Mouse (Mus musculus) CH12.LX (cell line): ENCODE data around the gene Fbxo42. TPM values are rescaled to one million over a fixed set of nuclear protein-coding genes. Genes with fewer than 3 reads are reported as not detected.

Experiments used
- DNase-seq: peaks from one replicate; pipeline ENCODE4 v3.0.0-alpha.2; 2013; ENCODE audit errors: extremely low read depth
- H3K27ac ChIP-seq: 2 replicates; pipeline ENCODE4 v1.5.1; 2012; ENCODE audit warnings: low read depth, mild to moderate bottlenecking, control low read depth, moderate library complexity; ENCODE audit not compliant: insufficient read depth
- H3K27me3 ChIP-seq: replicated peaks from 2 replicates; pipeline ENCODE3; 2012; ENCODE audit warnings: inconsistent platforms
- H3K36me3 ChIP-seq, 2 experiments: replicated peaks in 1 of 2; 2 replicates each; pipeline versions ENCODE3 to v1.6.1; 2012; ENCODE audit warnings: inconsistent platforms in 1 of 2, low read length in 1 of 2, mild to moderate bottlenecking in 1 of 2, mixed read lengths in 1 of 2, moderate library complexity in 1 of 2; ENCODE audit not compliant: control insufficient read depth in 1 of 2, insufficient read depth in 1 of 2
- H3K4me1 ChIP-seq, 2 experiments: 2 replicates each; pipeline ENCODE4 v1.6.1; 2012; ENCODE audit warnings: inconsistent platforms in 1 of 2, moderate library complexity in 1 of 2; ENCODE audit not compliant: insufficient read depth in 2 of 2, control insufficient read depth in 1 of 2
- H3K4me2 ChIP-seq: 2 replicates; pipeline ENCODE4 v1.6.1; 2012; ENCODE audit warnings: low read depth, mild to moderate bottlenecking, control low read depth; ENCODE audit not compliant: poor library complexity, insufficient read depth, severe bottlenecking
- H3K4me3 ChIP-seq, 3 experiments: fragments of 150-350 bp in 1 of 3; sonication (generic) in 1 of 3; replicated peaks in 1 of 3; 2 replicates each; pipeline versions ENCODE3 to v1.5.1; 2011 to 2012; ENCODE audit warnings: low read depth in 2 of 3, low read length in 2 of 3, mild to moderate bottlenecking in 2 of 3, moderate library complexity in 2 of 3, control low read depth in 1 of 3, improper control_type of control experiment in 1 of 3, inconsistent platforms in 1 of 3, mixed read lengths in 1 of 3; ENCODE audit not compliant: poor library complexity in 1 of 3
- H3K79me2 ChIP-seq: replicated peaks from 2 replicates; pipeline ENCODE4 v1.6.1; 2012; ENCODE audit warnings: mild to moderate bottlenecking, moderate library complexity; ENCODE audit not compliant: control insufficient read depth, poor library complexity, insufficient read depth, severe bottlenecking; ENCODE audit errors: extremely low read depth
- H3K9ac ChIP-seq: 2 replicates; pipeline ENCODE4 v1.6.1; 2012; ENCODE audit warnings: low read depth, mild to moderate bottlenecking, control low read depth, moderate library complexity; ENCODE audit not compliant: insufficient read depth
- H3K9me3 ChIP-seq: replicated peaks from 2 replicates; pipeline ENCODE3; 2012; ENCODE audit warnings: low read length, inconsistent platforms, mixed read lengths
- E2F4 ChIP-seq: IDR thresholded peaks from 2 replicates; pipeline ENCODE4 v1.6.1; 2011; ENCODE audit warnings: low read depth, low read length, improper control_type of control experiment; ENCODE audit not compliant: insufficient replicate concordance
- GABPA ChIP-seq: IDR thresholded peaks from 2 replicates; pipeline ENCODE4 v1.6.1; 2012; ENCODE audit warnings: low read depth, low read length, improper control_type of control experiment, inconsistent platforms; ENCODE audit not compliant: insufficient replicate concordance
- IRF4 ChIP-seq: IDR thresholded peaks from 2 replicates; pipeline ENCODE4 v1.6.1; 2014; ENCODE audit warnings: low read depth, mild to moderate bottlenecking, inconsistent platforms, low read length, improper control_type of control experiment
- JUND ChIP-seq: conservative IDR thresholded peaks from 2 replicates; pipeline ENCODE4 v1.6.1; 2011; ENCODE audit warnings: low read depth, low read length, improper control_type of control experiment
- MAFK ChIP-seq: IDR thresholded peaks from 2 replicates; pipeline ENCODE4 v1.6.1; 2011; ENCODE audit warnings: low read length, improper control_type of control experiment; ENCODE audit not compliant: insufficient replicate concordance
- MAZ ChIP-seq: IDR thresholded peaks from 2 replicates; pipeline ENCODE4 v1.6.1; 2012; ENCODE audit warnings: low read depth, mild to moderate bottlenecking, inconsistent platforms, low read length, improper control_type of control experiment, moderate library complexity
- MEF2A ChIP-seq: IDR thresholded peaks from 2 replicates; pipeline ENCODE4 v1.6.1; 2014; ENCODE audit warnings: low read depth, mild to moderate bottlenecking, inconsistent platforms, low read length, improper control_type of control experiment, borderline replicate concordance
- MXI1 ChIP-seq: IDR thresholded peaks from 2 replicates; pipeline ENCODE4 v1.6.1; 2011; ENCODE audit warnings: mild to moderate bottlenecking, low read depth, low read length, improper control_type of control experiment
- NRF1 ChIP-seq: IDR thresholded peaks from 2 replicates; pipeline ENCODE4 v1.6.1; 2014; ENCODE audit warnings: low read depth, mild to moderate bottlenecking, inconsistent platforms, low read length, improper control_type of control experiment, moderate library complexity
- POLR2A ChIP-seq: IDR thresholded peaks from 2 replicates; pipeline ENCODE4 v1.6.1; 2011; ENCODE audit warnings: low read depth, mild to moderate bottlenecking, improper control_type of control experiment, low read length
- RAD21 ChIP-seq: IDR thresholded peaks from 2 replicates; pipeline ENCODE4 v1.6.1; 2011; ENCODE audit warnings: low read depth, mild to moderate bottlenecking, low read length, improper control_type of control experiment, moderate library complexity
- RCOR1 ChIP-seq: conservative IDR thresholded peaks from 2 replicates; pipeline ENCODE4 v1.6.1; 2012; ENCODE audit warnings: low read depth, mild to moderate bottlenecking, inconsistent platforms, low read length, improper control_type of control experiment
- TBP ChIP-seq: conservative IDR thresholded peaks from 2 replicates; pipeline ENCODE4 v1.6.1; 2011; ENCODE audit warnings: low read depth, low read length, improper control_type of control experiment
- TCF12 ChIP-seq: IDR thresholded peaks from 2 replicates; pipeline ENCODE4 v1.6.1; 2014; ENCODE audit warnings: low read depth, mild to moderate bottlenecking, inconsistent platforms, low read length, improper control_type of control experiment
- ZNF384 ChIP-seq: IDR thresholded peaks from 2 replicates; pipeline ENCODE4 v1.6.1; 2012; ENCODE audit warnings: low read depth, low read length, improper control_type of control experiment, inconsistent platforms
- dilution Hi-C: fragments of 300-500 bp; cut with MboI; formaldehyde crosslinking; loops from 2 replicates; pipeline ENCODE4 v1.14.3; 2020; ENCODE audit warnings: low sequenced_read_pairs; ENCODE audit not compliant: extremely low pct_unique_long_range_greater_than_20kb, extremely low pct_ligation_motif_present
- in situ Hi-C: fragments of 300-500 bp; cut with MboI; formaldehyde crosslinking; loops from 3 replicates; pipeline ENCODE4 v1.14.3; 2019; ENCODE audit warnings: low sequenced_read_pairs, low pct_ligation_motif_present, low pct_unique_long_range_greater_than_20kb, mixed read lengths
- polyA plus RNA-seq: library from polyadenylated mRNA; unstranded; fragments of >175 nt; gene quantifications from 2 replicates; pipeline ENCODE4 v1.2.1, GENCODE M21; 2012; ENCODE audit warnings: low read depth; ENCODE audit not compliant: insufficient read length
- total RNA-seq, 2 experiments: library from RNA; depleted of rRNA; stranded (reverse); fragments of 300-350 nt in 1 of 2; fragments of >200 nt in 1 of 2; gene quantifications; 2 replicates each; pipeline ENCODE4 v1.2.3; 2012 to 2014

The Fbxo42 gene
- total and polyA plus RNA-seq, 3 experiments, result 9.8 to 16.5 (median 14.4) TPM

GRCm38 (mm10) chr4:141180831-141181230 lies 33.1 kb downstream of the Fbxo42 start:
- Histone ChIP-seq H3K9me3 (no peaks in the 10 kb centered on the region), H3K27me3 (no peaks in the 10 kb centered on the region), H3K9ac (no peak overlapping the region), H3K79me2 (peaks cover 3% of the 10 kb centered on the region; the same call in 1 of the 2 replicates), H3K4me2 (no peak overlapping the region), H3K4me1 (peaks cover 0 to 17% of the 10 kb centered on the region in 2 experiments; a peak in 2 of 4 replicates), H3K4me3 (no peak overlapping the region), H3K36me3 (peaks cover 55 to 86% of the 10 kb centered on the region in 2 experiments), H3K27ac (no peak overlapping the region)
- DNase-seq, result no peak
- dilution Hi-C loops, result no loop called here
- in situ Hi-C loops, result no loop called here
- TF ChIP-seq MAZ (no peak), TCF12 (no peak), E2F4 (no peak), POLR2A (no peak), NRF1 (no peak), RCOR1 (no peak)

- Histone ChIP-seq H3K79me2 (no peaks in the 10 kb centered on the region; the same call in 1 of the 2 replicates), H3K4me3 (no peak overlapping the region), H3K27me3 (no peaks in the 10 kb centered on the region), H3K27ac (no peak overlapping the region), H3K9me3 (no peaks in the 10 kb centered on the region), H3K4me2 (no peak overlapping the region), H3K4me1 (peaks cover 0 to 17% of the 10 kb centered on the region in 2 experiments; a peak in 2 of 4 replicates), H3K36me3 (peaks cover 47 to 86% of the 10 kb centered on the region in 2 experiments), H3K9ac (no peak overlapping the region)
- dilution Hi-C loops, result no loop called here
- DNase-seq, result no peak
- in situ Hi-C loops, result no loop called here
- TF ChIP-seq JUND (no peak), MEF2A (no peak), RAD21 (no peak), MXI1 (no peak), IRF4 (no peak), NRF1 (no peak), GABPA (no peak), MAZ (no peak), E2F4 (no peak), ZNF384 (no peak), TBP (no peak), MAFK (no peak)
- TF ChIP-seq, all 38 proteins: peak for 0
These were observed 34.3 kb downstream of the Fbxo42 start for GRCm38 (mm10) chr4:141181981-141182380.
